Mouse (Mus musculus): ENCODE data around the gene Kctd6. TPM values are rescaled to one million over a fixed set of nuclear protein-coding genes. Genes with fewer than 3 reads are reported as not detected.
"Not testable (repeated sequence)": the region's sequence is repeated elsewhere in the genome, so short reads cannot be mapped to it uniquely, and the experiment has no call there.

The Kctd6 gene
- polyA plus RNA-seq (2012; rRNA removed): 6.5 and 7.4 TPM in 2 replicates

DNA sequence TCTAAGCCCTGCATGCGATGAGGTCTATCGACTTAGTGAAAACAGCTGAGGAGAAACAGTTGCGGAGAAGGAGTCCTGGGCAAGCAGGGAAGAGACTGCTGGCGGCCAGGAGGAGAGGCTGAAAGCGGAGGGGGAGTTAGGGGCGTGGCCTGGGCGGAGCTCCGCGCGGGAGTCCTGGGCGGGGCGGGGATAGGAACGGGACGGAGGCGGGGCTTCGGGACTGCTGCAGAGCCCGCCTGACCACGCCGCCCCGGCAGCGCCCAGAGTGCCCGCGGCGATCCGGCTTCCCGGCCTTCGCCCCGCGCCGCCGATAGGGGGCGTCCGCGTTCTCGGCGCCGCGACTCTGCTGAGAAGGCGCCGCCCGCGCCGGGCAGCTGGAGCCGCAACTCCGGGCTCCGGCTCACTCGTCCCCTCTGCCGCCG, at the start of gene Kctd6:
Gene Kctd6 (plus strand): TSS at position 338 of the 422 bp plus-strand sequence.
- under 1% methylated on average over 38 of the region's 49 CpGs for WGBS
- peak; percentile 70 for DNase-seq (ENCODE audit: low read depth, low spot score)

GRCm38 (mm10) chr14:8164463-8164862, 49.5 kb upstream of the Kctd6 start:
- WGBS: 85% methylated on average over 7 of the region's 7 CpGs
- no peak for DNase-seq (ENCODE audit: low read depth, low spot score)

GRCm38 (mm10) chr14:8172507-8173410, 41.2 kb upstream of the Kctd6 start, which contains the start of gene Pdhb:
Gene Pdhb (minus strand): TSS chr14:8173025.
- DNase-seq (ENCODE audit: low read depth, low spot score): peak; percentile 98
- WGBS: under 1% methylated on average over 64 of the region's 64 CpGs

DNA sequence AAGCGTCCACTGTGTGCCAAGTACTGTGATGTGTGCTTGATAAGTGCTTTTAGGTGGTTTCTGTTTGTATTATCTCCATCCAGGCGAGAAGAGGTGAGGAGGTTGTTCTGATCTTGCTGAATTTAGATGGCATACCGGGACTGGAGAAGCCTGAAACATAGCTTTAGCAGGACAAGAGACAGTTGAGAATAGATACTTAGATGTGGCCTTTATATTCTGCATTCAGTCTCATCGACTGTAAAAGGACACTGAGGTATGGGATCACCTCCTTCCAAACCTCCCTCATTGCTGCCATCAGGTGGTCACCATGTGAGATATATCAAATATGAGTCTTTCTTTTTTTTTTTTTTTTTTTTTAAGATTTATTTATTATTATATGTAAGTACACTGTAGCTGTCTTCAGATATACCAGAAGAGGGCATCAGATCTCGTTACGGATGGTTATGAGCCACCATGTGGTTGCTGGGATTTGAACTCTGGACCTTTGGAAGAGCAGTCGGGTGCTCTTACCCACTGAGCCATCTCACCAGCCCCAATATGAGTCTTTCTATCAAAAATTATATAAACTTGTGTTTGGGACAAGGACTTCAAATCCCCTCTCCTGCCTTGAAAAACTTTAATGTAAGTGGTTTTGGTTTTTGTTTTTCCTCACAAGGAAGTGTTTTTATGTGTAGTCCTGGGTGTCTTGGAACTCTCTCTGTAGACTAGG, 40.2 kb upstream of the Kctd6 start:
- WGBS: 16% methylated on average over 7 of the region's 7 CpGs
- DNase-seq (ENCODE audit: low read depth, low spot score): not testable (repeated sequence)

DNA sequence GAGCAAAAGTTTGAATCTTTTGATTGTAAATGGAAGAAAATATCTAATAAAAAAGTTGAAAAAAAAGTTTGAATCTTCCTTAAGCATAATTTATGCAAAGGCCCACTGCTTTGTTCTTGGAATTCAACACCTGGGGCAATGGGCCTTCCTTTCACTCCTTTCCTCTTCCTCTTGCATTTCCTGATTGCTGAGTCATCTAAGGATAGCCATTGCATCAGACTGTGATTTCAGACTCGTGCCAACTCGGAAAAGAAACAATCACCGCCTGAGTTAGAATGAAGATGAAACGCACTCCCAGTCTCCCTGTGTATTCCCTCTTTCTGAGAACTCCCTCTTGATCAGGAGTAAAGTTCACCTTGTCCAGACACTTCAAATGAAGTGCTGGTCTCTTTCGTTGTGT, 39.3 kb upstream of the Kctd6 start:
- WGBS: 32% methylated on average over 5 of the region's 5 CpGs
- peak; percentile 35 for DNase-seq (ENCODE audit: low read depth, low spot score)

DNA sequence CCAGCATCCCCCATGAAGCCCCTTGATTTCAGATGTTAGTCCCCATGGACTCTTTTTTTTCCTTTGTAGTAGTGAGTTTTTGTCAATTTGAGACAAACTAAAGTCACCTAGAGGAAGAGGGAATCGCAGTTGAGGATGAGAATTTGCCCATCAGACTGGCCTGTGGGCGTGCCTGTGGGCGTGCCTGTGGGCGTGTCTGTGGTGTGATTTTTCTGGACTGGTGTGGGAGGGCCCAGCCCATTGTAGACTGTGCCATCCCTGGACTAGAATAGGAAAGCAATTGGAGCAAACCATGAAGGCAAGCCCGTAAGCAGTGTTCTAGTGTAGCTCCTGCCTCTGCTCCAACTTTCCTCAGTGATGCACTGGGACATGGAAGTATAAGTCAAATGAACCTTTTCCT, 37.7 kb upstream of the Kctd6 start:
- WGBS: 17% methylated on average over 5 of the region's 5 CpGs
- DNase-seq (ENCODE audit: low read depth, low spot score): peak; percentile 32

GRCm38 (mm10) chr14:8180371-8181035, 33.4 kb upstream of the Kctd6 start:
- 79% methylated on average over 4 of the region's 4 CpGs for WGBS
- no peak for DNase-seq (ENCODE audit: low read depth, low spot score)

- 68% methylated on average over 3 of the region's 3 CpGs for WGBS
- DNase-seq (ENCODE audit: low read depth, low spot score): no peak
Measured at GRCm38 (mm10) chr14:8183330-8183729, 30.6 kb upstream of the Kctd6 start.

GRCm38 (mm10) chr14:8186278-8187045, 27.5 kb upstream of the Kctd6 start:
- 68% methylated on average over 6 of the region's 6 CpGs for WGBS
- DNase-seq (ENCODE audit: low read depth, low spot score): no peak

- 95% methylated on average over 3 of the region's 3 CpGs for WGBS
- no peak for DNase-seq (ENCODE audit: low read depth, low spot score)
Measured at GRCm38 (mm10) chr14:8190556-8190955, 23.4 kb upstream of the Kctd6 start.

DNA sequence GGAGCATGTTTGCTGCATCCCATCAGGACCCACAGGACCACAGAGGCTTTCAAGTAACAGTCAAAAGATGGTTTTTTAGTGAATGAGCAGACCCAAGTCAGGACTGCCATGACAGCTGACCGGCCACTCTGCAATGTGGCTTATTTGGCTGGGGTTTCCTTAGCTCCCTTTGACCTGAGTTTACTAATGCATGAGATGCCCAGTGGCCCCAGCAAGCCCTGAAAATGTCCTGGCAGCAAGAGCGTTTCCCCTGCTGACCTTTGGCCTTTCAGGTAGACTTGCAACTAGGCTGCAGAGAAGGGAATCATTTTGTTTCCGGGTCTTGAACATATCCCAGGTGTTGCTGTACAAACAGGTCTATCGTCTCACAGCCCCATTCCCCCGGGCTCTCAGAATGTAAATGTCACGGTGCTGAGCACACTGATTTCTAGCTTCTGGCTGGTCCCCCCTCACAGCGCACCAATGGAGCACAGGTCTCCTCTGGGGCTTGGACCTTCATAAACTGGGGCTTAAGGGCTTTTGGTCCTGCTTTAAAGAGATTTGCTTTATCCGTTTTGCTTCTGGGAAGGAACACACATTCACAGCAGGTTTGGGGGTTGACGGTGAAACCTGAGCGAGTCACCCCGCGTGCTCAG, 22.5 kb upstream of the Kctd6 start:
- 58% methylated on average over 12 of the region's 12 CpGs for WGBS
- no peak for DNase-seq (ENCODE audit: low read depth, low spot score)

DNA sequence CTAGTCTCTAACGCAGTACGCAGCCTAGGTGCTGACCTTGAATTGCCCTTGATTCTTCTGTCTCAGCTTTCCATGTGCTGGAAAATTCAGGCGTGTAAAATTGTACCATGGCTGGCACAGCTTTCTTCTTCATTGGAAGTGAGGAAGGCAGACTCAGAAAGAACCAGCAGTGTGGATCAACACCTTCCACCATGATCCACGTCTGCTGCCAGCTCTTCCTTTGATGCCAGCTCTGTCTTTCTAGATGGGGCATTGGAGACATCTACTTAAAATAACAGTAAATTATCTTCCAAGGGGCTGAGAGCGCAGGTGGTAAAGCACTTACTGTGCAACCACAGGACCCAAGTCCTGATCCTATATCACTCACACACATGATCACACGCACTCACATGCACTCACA, 21.2 kb upstream of the Kctd6 start:
- no peak for DNase-seq (ENCODE audit: low read depth, low spot score)
- 92% methylated on average over 6 of the region's 6 CpGs for WGBS

GRCm38 (mm10) chr14:8200769-8201168, 13.2 kb upstream of the Kctd6 start:
- no peak for DNase-seq (ENCODE audit: low read depth, low spot score)
- WGBS: 70% methylated on average over 5 of the region's 5 CpGs

GRCm38 (mm10) chr14:8201715-8202114, 12.2 kb upstream of the Kctd6 start:
- DNase-seq (ENCODE audit: low read depth, low spot score): no peak
- 56% methylated on average over 3 of the region's 3 CpGs for WGBS

- WGBS: 69% methylated on average over 9 of the region's 9 CpGs
- no peak for DNase-seq (ENCODE audit: low read depth, low spot score)
Measured at GRCm38 (mm10) chr14:8206179-8206910, 7.6 kb upstream of the Kctd6 start.

- DNase-seq (ENCODE audit: low read depth, low spot score): no peak
- 66% methylated on average over 5 of the region's 5 CpGs for WGBS
Measured at GRCm38 (mm10) chr14:8207105-8207504, 6.8 kb upstream of the Kctd6 start.

DNA sequence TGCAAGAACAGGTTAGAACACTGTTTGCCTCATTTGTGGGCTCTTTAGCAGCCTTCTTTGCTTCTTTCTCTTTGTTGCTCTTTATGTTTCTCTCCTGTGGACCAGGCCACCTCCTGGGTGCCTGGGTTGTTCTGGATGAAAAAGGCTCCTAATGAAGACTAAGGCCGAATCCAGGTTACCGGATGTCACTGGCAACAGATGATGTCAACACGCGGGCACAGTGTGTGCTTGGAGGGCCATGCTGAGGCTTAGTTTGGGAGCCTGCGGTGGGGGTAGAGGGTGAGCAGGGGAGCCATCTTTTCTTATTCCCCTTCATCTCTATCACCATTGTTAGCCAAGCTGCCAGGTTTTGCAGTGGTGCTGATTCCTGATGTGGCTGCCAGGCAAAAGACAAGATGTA, 6.4 kb upstream of the Kctd6 start:
- DNase-seq (ENCODE audit: low read depth, low spot score): no peak

DNA sequence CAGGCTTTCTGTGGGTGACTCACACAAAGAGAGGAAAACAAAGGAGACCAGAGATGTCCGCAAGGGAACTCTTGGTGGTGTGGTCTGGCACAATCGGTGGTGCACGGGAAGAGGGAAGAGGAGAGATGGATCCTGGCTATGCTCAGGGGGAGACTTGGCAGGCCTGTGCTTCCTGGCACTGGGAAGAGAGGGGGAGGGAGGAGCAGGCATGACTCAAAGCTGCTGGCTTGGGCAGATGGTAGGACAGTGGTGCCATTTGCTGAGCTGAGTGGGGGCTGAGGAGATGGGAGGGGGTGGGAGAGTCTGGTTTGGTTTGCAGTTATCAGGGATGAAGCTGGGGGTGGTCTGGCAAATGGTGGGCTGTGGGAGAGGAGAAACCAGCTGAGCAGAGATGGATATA, 5.1 kb upstream of the Kctd6 start:
- DNase-seq (ENCODE audit: low read depth, low spot score): no peak
- WGBS: 77% methylated on average over 3 of the region's 3 CpGs

More for the DNA sequence above, 6.4 kb upstream of the Kctd6 start:
- 92% methylated on average over 5 of the region's 5 CpGs for WGBS

Measured in large intestine, adult 2 months (tissue).